Mouse (Mus musculus) hindbrain, embryonic 15.5 days (tissue): ENCODE measurements around the gene Gm49405. TPM values are rescaled to one million over a fixed set of nuclear protein-coding genes. Genes with fewer than 3 reads are reported as not detected.
"Not testable (repeated sequence)": the region's sequence is repeated elsewhere in the genome, so short reads cannot be mapped to it uniquely, and the experiment has no call there.

Experiments
- ATAC-seq: fragments of 200-750 bp; cut with Nextera tagmentation; 2 replicates; pipeline ENCODE4 v1.8.0; 2017; ENCODE audit warnings: low read depth, moderate number of reproducible peaks, moderate TSS enrichment; ENCODE audit not compliant: low FRiP score
- H3K27ac ChIP-seq: fragments of 300-500 bp; sonication (generic); replicated peaks from 2 replicates; pipeline ENCODE4 v1.5.1; 2015; ENCODE audit warnings: mild to moderate bottlenecking, inconsistent platforms
- H3K27me3 ChIP-seq: fragments of 300-500 bp; sonication (generic); 2 replicates; pipeline ENCODE4 v1.6.1; 2015; ENCODE audit warnings: control low read depth, inconsistent platforms
- H3K36me3 ChIP-seq: fragments of 300-500 bp; sonication (generic); 2 replicates; pipeline ENCODE4 v1.6.1; 2015; ENCODE audit warnings: control low read depth, inconsistent platforms
- H3K4me1 ChIP-seq: fragments of 300-500 bp; sonication (generic); replicated peaks from 2 replicates; pipeline ENCODE4 v1.6.1; 2015; ENCODE audit warnings: control low read depth, inconsistent platforms
- H3K4me2 ChIP-seq: fragments of 300-500 bp; sonication (generic); 2 replicates; pipeline ENCODE4 v1.6.1; 2015; ENCODE audit warnings: moderate library complexity, mild to moderate bottlenecking, inconsistent platforms
- H3K4me3 ChIP-seq: fragments of 300-500 bp; sonication (generic); 2 replicates; pipeline ENCODE4 v1.5.1; 2015; ENCODE audit warnings: mild to moderate bottlenecking, inconsistent platforms
- H3K9ac ChIP-seq: fragments of 300-500 bp; sonication (generic); 2 replicates; pipeline ENCODE4 v1.6.1; 2015; ENCODE audit warnings: inconsistent platforms
- H3K9me3 ChIP-seq: fragments of 300-500 bp; sonication (generic); 2 replicates; pipeline ENCODE4 v1.6.1; 2016; ENCODE audit warnings: control low read depth, inconsistent platforms
- WGBS: fragments of 180-500 bp; shearing (Covaris S2); methylation state at CpG from one replicate; pipeline ENCODE4 v1.1.7; 2015; 5-methylcytosine and 5-hydroxymethylcytosine counted together
- polyA plus RNA-seq: library from polyadenylated mRNA; unstranded; fragments of >200 nt; fragmentation: Nextera tagmentation; extraction: Ambion mirVana; gene quantifications from 2 replicates; pipeline ENCODE4 v1.2.1, GENCODE M21; 2015

The Gm49405 gene
- polyA plus RNA-seq, 1 experiment from 2014 or later: 5.5 TPM

DNA sequence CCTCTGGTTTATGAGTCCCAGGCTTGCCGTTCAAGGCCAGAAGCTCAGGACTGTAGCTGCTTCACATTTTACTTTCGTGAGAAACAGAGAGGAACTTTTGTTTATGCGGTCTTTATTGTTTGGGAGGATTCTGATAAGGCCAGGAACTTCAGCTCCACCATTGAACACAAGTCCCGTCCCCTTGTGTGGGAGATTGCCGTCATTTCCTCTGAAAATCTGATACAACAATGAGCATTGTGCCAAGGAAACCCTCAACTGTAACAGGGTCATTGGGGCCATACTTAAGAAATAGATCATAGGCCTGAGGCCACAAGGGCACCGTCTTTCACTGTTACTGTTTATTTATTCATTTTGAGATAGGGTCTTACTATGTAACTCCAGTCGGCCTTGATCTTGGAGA lies 22.8 kb downstream of the Gm49405 start:
- Histone ChIP-seq H3K4me1 (peaks cover 8% of the 10 kb centered on the region; the same call in 1 of the 2 replicates), H3K4me3 (no peak overlapping the region), H3K36me3 (no peaks in the 10 kb centered on the region), H3K4me2 (no peak overlapping the region), H3K9ac (no peak overlapping the region), H3K27ac (no peak overlapping the region), H3K27me3 (no peaks in the 10 kb centered on the region), H3K9me3 (no peaks in the 10 kb centered on the region)
- no peak for ATAC-seq
- WGBS: 80% methylated on average over 7 of the region's 7 CpGs

DNA sequence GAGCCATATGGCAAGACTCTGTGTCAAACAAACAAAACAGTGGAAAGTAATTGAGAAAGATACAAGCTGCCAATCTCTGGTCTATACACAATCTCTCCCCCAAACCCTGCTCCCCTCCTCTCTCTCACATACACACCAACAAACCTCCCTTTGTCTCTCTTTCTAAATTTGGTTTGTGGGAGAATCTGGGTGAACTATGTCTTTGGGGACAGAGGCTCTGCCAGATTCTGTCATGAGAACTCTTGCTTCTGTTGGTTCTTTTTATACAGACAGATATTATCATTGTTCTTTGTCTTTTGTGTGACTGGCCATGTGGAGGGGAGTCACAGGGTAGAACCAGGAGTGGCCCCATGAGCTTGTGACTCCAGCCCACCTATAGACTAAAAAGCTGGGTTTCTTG lies 27.1 kb downstream of the Gm49405 start:
- no peak overlapping the region for H3K4me2 ChIP-seq
- H3K27me3 ChIP-seq: no peaks in the 10 kb centered on the region
- H3K9me3 ChIP-seq: no peaks in the 10 kb centered on the region
- no peaks in the 10 kb centered on the region for H3K4me1 ChIP-seq
- no peak for ATAC-seq
- H3K36me3 ChIP-seq: no peaks in the 10 kb centered on the region
- no peak overlapping the region for H3K27ac ChIP-seq
- no peak overlapping the region for H3K9ac ChIP-seq
- no peak overlapping the region for H3K4me3 ChIP-seq

DNA sequence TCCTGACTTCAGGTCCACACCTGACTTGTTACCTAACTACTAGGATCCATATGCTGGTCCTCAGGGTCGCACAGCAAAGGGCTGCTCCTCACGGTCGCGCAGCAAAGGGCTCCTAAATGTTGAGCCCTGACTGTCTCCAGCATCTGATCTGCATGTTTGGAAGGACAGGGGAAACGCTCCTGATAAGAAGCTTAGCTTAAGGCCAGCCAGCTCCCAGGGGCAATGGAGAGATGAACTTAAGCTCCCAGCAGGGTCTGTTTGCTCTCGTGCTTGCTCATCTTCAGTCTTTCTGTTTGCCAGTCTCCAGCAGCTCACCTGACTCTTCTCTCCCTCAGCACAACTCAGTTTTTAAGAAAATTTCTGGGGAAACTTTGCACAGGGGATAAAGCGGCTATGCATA lies 32.2 kb downstream of the Gm49405 start:
- Histone ChIP-seq H3K36me3 (peaks cover 4% of the 10 kb centered on the region; the same call in 1 of the 2 replicates), H3K9ac (no peak overlapping the region), H3K9me3 (no peaks in the 10 kb centered on the region), H3K4me1 (peaks cover 12% of the 10 kb centered on the region), H3K4me3 (no peak overlapping the region), H3K4me2 (no peak overlapping the region), H3K27ac (no peak overlapping the region), H3K27me3 (no peaks in the 10 kb centered on the region)
- no peak for ATAC-seq
- 68% methylated on average over 7 of the region's 7 CpGs for WGBS

DNA sequence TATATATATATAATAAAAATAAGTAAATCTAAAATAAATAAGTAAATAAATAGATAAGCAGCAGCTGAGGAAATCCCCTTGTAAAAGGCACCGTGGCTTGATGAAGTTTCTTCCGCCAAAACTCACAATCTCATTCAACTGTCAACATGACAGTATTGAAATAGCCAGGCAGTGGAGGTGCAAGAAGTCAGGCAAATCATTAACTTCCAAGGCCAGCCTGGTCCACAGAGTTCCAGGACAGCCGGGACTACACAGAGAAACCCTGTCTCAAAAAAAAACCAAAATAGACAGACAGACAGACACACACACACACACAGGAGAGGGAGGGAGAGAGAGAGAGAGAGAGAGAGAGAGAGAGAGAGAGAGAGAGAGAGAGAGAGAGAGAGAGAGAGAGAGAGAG lies 32.9 kb downstream of the Gm49405 start:
- H3K27me3 ChIP-seq: no peaks in the 10 kb centered on the region
- 67% methylated on average over 3 of the region's 3 CpGs for WGBS
- H3K36me3 ChIP-seq: peaks cover 4% of the 10 kb centered on the region; the same call in 1 of the 2 replicates
- H3K4me3 ChIP-seq: no peak overlapping the region
- no peak overlapping the region for H3K9ac ChIP-seq
- H3K27ac ChIP-seq: no peak overlapping the region
- no peak overlapping the region for H3K4me2 ChIP-seq
- no peak for ATAC-seq
- H3K4me1 ChIP-seq: peaks cover 17% of the 10 kb centered on the region
- H3K9me3 ChIP-seq: no peaks in the 10 kb centered on the region

DNA sequence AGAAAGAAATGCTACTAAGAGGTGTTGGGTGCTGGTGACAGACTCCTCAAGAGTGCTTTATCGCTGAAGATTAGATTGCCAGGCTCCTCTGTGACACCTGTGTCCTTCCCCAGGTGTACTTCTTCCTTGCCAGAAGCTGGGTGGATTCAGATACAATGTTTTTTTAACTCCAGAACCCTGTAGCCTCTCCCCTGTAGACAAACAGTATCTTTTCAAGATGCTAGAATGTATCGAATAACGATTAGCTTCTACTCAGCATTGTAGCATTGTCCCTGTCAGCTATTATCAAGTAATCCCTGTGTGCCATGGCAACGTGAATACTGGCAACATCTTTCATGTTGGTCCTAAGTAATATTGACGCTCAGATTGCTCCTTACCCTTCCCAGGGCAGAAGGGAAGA lies 33.3 kb downstream of the Gm49405 start:
- H3K27me3 ChIP-seq: no peaks in the 10 kb centered on the region
- peaks cover 4% of the 10 kb centered on the region; the same call in 1 of the 2 replicates for H3K36me3 ChIP-seq
- 64% methylated on average over 5 of the region's 5 CpGs for WGBS
- no peak overlapping the region for H3K4me2 ChIP-seq
- no peaks in the 10 kb centered on the region for H3K9me3 ChIP-seq
- no peak overlapping the region for H3K4me3 ChIP-seq
- no peak overlapping the region for H3K27ac ChIP-seq
- ATAC-seq: no peak
- no peak overlapping the region for H3K9ac ChIP-seq
- H3K4me1 ChIP-seq: peaks cover 19% of the 10 kb centered on the region

DNA sequence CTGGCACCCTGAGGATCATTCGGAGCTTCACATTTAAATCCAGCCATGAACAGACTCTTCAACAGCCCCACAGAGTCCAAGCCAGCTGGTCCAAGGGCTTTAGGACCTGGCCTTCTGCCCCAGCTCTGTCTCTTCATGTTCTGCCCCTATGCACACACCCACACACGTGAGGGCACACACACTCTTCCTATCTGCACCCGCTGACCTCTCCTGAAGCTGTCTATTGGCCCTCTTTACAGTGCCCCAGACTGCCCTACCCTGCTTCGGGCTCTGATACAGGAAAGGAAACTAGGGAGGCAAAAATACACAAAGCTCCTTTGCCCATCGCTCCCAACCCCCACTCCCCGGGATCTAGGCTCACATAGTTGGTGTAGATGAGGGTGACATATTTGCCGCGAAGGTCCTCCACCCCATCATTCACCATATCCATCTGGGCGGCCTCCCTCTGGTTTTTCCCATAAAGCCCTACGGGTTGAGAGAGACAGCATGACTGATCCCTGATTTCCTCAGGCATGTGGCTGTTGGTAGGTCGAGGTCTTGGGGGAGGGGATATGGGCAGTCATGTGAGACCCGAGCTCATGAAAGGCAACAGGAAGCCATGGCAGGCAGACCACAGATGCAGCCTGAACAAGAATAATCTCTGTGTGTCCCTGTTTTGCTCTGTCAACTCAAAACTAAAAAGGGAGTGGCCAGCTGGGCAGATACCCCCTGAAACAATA lies 36.1 kb downstream of the Gm49405 start:
- Histone ChIP-seq H3K9me3 (no peaks in the 10 kb centered on the region), H3K4me1 (peaks cover 19% of the 10 kb centered on the region), H3K27ac (no peak overlapping the region), H3K9ac (no peak overlapping the region), H3K4me2 (peak overlapping the region; percentile 18), H3K27me3 (no peaks in the 10 kb centered on the region), H3K36me3 (peaks cover 4% of the 10 kb centered on the region; the same call in 1 of the 2 replicates), H3K4me3 (no peak overlapping the region)
- no peak for ATAC-seq
- WGBS: 76% methylated on average over 12 of the region's 12 CpGs

DNA sequence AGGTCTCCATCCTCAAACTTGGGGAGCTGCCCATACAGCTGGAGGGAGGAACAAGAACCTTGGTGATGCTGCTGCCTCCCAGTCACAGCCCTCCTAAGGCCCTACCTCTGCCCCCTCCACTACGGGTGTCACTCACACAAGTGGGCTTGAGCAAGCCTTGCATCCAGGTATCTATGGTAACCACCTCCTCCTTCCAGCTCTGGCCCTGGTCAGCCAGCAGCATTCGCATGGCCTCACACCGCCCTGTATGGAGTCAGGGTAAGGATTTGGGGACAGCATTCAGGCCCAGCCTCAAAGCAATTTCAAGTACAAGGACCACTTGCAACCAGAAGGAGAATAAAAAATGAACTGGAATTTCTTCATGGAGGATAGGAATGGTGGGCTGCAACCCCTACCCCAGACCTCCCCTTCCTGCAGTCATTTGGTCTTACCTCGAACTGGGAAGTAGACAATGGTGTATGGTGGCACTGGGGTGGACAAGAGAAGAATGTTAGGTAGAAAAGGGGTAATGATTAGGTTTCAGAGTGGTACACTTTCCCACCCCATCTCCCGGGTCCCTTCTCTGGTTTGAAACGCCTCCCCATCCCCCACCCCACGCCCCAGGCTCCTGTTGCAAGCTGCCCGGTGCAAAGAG lies 36.8 kb downstream of the Gm49405 start:
- not testable (repeated sequence) for H3K9me3 ChIP-seq, H3K36me3 ChIP-seq, H3K27me3 ChIP-seq
- H3K27ac ChIP-seq: peak overlapping the region; percentile 74
- H3K4me1 ChIP-seq: peaks cover 19% of the 10 kb centered on the region
- peak overlapping the region; percentile 60 for H3K4me3 ChIP-seq
- WGBS: 22% methylated on average over 7 of the region's 8 CpGs
- peak overlapping the region; percentile 69 for H3K4me2 ChIP-seq
- 0 out of 2 replicates have a peak, but pooled peaks have one; percentile 52 for ATAC-seq
- peak overlapping the region; percentile 63 for H3K9ac ChIP-seq

DNA sequence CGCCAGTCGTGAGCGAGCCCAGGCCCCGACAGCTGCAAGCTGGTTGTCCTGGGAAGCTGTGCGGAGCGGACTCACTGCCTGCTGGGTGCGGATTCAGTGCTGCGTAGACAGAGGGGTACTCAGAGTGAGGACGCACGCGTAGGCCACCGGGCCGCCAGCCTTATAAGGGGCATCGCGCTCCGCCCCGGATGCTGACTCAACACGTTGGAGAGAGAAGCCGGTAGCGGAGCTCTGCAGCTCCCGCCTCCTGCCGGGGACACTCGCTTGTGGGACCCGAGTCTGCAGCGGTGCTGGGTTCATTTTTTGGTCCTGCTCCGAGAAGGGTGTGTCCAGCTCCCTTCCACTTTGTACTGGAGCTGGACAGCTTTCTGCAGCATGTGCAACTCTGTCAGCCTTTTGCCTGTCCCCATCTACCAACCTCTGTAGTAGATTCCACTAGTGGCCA lies 37.4 kb downstream of the Gm49405 start, which contains the start of gene Gstp1:
Gene Gstp1, minus strand, starts transcription at position 198 of the 445 bp plus-strand sequence.
- Histone ChIP-seq H3K9ac (peak within 1 kb of the TSS; percentile 63), H3K27ac (peak within 1 kb of the TSS; percentile 74), H3K36me3 (peaks cover 4% of the 10 kb centered on the region; the same call in 1 of the 2 replicates), H3K9me3 (no peaks in the 10 kb centered on the region), H3K4me2 (peak within 1 kb of the TSS; percentile 69), H3K27me3 (no peaks in the 10 kb centered on the region), H3K4me1 (peaks cover 19% of the 10 kb centered on the region), H3K4me3 (peak within 1 kb of the TSS; percentile 60)
- WGBS: 0% methylated on average over 26 of the region's 26 CpGs
- peak; percentile 91 for ATAC-seq

DNA sequence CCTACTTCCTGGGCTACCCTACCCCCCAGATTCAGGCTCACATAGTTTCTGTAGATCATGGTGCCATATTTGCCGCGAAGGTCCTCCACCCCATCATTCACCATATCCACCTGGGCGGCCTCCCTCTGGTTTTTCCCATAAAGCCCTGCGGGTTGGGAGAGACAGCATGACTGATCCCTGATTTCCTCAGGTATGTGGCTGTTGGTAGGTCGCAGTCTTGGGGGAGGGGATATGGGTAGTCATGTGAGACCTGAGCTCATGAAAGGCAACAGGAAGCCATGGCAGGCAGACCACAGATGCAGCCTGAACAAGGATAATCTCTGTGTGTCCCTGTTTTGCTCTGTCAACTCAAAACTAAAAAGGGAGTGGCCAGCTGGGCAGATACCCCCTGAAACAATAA lies 40.5 kb downstream of the Gm49405 start:
- H3K27me3 ChIP-seq, H3K4me3 ChIP-seq, ATAC-seq, H3K9ac ChIP-seq, H3K9me3 ChIP-seq, H3K4me2 ChIP-seq, H3K27ac ChIP-seq, H3K36me3 ChIP-seq: not testable (repeated sequence)
- WGBS: 91% methylated on average over 5 of the region's 5 CpGs
- peaks cover 19% of the 10 kb centered on the region for H3K4me1 ChIP-seq

DNA sequence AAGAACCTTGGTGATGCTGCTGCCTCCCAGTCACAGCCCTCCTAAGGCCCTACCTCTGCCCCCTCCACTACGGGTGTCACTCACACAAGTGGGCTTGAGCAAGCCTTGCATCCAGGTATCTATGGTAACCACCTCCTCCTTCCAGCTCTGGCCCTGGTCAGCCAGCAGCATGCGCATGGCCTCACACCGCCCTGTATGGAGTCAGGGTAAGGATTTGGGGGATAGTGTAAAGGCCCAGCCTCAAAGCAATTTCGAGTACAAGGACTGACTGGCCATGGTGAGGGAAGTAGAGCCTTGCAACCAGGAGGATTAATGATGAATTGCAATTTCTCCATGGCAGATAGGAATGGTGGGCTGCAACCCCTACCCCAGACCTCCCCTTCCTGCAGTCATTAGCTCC lies 41.1 kb downstream of the Gm49405 start:
- H3K36me3 ChIP-seq, ATAC-seq, H3K9me3 ChIP-seq, H3K27me3 ChIP-seq, H3K4me2 ChIP-seq, H3K27ac ChIP-seq, H3K4me3 ChIP-seq, H3K9ac ChIP-seq: not testable (repeated sequence)
- H3K4me1 ChIP-seq: peaks cover 13% of the 10 kb centered on the region
- WGBS: 89% methylated on average over 3 of the region's 4 CpGs

DNA sequence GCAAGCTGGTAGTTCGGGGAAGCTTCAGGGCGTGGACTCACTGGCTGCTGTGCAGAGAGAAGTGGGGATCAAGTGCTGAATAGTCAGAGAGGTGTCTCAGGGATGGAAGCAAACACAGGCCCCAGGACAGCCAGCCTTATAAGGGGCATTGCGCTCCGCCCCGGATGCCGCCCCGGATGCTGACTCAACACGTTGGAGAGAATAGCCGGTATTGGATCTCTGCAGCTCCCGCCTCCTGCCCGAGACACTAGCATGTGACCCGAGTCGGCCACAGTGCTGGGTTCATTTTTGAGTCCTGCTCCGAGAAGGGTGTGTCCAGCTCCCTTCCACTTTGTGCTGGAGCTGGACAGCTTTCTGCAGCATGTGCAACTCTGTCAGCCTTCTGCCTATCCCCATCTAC lies 41.7 kb downstream of the Gm49405 start:
- 77% methylated on average over 14 of the region's 14 CpGs for WGBS
- no peaks in the 10 kb centered on the region for H3K27me3 ChIP-seq
- H3K36me3 ChIP-seq: no peaks in the 10 kb centered on the region
- no peak overlapping the region for H3K4me2 ChIP-seq
- peaks cover 11% of the 10 kb centered on the region for H3K4me1 ChIP-seq
- H3K4me3 ChIP-seq: no peak overlapping the region
- no peak overlapping the region for H3K27ac ChIP-seq
- no peak for ATAC-seq
- no peaks in the 10 kb centered on the region for H3K9me3 ChIP-seq
- no peak overlapping the region for H3K9ac ChIP-seq

DNA sequence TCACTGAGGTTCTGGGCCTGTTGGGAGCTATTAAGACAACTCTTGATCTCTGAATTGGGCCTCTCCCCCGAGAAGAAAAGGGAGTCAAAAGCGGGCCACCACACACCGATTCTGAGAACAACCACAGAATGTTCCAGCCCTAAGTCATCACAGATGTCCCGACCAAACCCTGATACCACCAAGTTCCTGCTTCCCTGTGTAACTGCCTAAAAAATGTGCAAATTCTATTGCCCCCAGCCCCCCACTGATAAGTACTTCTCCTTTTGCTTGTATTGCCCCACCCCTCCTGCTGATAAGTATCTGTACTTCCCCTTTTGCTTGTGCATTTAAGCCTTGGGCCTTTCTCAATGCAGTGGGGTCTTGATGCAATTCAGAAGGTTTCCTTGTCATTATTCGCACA lies 43.7 kb downstream of the Gm49405 start:
- ATAC-seq, H3K9me3 ChIP-seq, H3K36me3 ChIP-seq, H3K9ac ChIP-seq, H3K27ac ChIP-seq, H3K4me3 ChIP-seq, H3K4me1 ChIP-seq, H3K4me2 ChIP-seq, H3K27me3 ChIP-seq: not testable (repeated sequence)
- 91% methylated on average over 5 of the region's 5 CpGs for WGBS
